Mouse (Mus musculus) forebrain, embryonic 14.5 days (tissue): Measurements from ENCODE around the gene Atp5g3. TPM values are rescaled to one million over a fixed set of nuclear protein-coding genes. Genes with fewer than 3 reads are reported as not detected.
"Not testable (repeated sequence)": the region's sequence is repeated elsewhere in the genome, so short reads cannot be mapped to it uniquely, and the experiment has no call there.

ENCODE experiments used
- ATAC-seq: fragments of 200-750 bp; cut with Nextera tagmentation; 2 replicates; pipeline ENCODE4 v1.8.0; 2017; ENCODE audit warnings: mild to moderate bottlenecking, moderate library complexity
- DNase-seq: peaks from one replicate; pipeline ENCODE4 v3.0.0-alpha.2; 2015; ENCODE audit warnings: low spot score
- H3K27ac ChIP-seq: fragments of 300-500 bp; sonication (generic); 2 replicates; pipeline ENCODE4 v1.5.1; 2014; ENCODE audit warnings: low read depth, mild to moderate bottlenecking, control low read depth, low read length, moderate library complexity
- H3K27me3 ChIP-seq: fragments of 300-500 bp; sonication (generic); replicated peaks from 2 replicates; pipeline ENCODE4 v1.6.1; 2014; ENCODE audit warnings: low read length, control low read depth, mixed read lengths; ENCODE audit not compliant: control insufficient read depth, insufficient read depth
- H3K36me3 ChIP-seq: fragments of 300-500 bp; sonication (generic); 2 replicates; pipeline ENCODE4 v1.6.1; 2014; ENCODE audit warnings: low read length, control low read depth; ENCODE audit not compliant: control insufficient read depth, insufficient read depth
- H3K4me1 ChIP-seq: fragments of 300-500 bp; sonication (generic); 2 replicates; pipeline ENCODE4 v1.6.1; 2014; ENCODE audit warnings: antibody characterized with exemption, low read length, control low read depth; ENCODE audit not compliant: control insufficient read depth, insufficient read depth
- H3K4me2 ChIP-seq: fragments of 300-500 bp; sonication (generic); 2 replicates; pipeline ENCODE4 v1.6.1; 2014; ENCODE audit warnings: mild to moderate bottlenecking, control low read depth, low read length
- H3K4me3 ChIP-seq: fragments of 300-500 bp; sonication (generic); 2 replicates; pipeline ENCODE4 v1.5.1; 2014; ENCODE audit warnings: low read depth, low read length, control low read depth
- H3K9ac ChIP-seq: fragments of 300-500 bp; sonication (generic); 2 replicates; pipeline ENCODE4 v1.6.1; 2014; ENCODE audit warnings: mild to moderate bottlenecking, low read length, control low read depth, moderate library complexity
- H3K9me3 ChIP-seq: fragments of 300-500 bp; sonication (generic); replicated peaks from 2 replicates; pipeline ENCODE4 v1.6.1; 2016; ENCODE audit warnings: low read length, control low read depth, mixed read lengths; ENCODE audit not compliant: control insufficient read depth
- WGBS: fragments of 180-500 bp; shearing (Covaris S2); extraction: QIAGEN DNeasy Blood & Tissue Kit; methylation state at CpG from one replicate; pipeline ENCODE4 v1.1.7; 2014; 5-methylcytosine and 5-hydroxymethylcytosine counted together
- polyA plus RNA-seq: library from polyadenylated mRNA; unstranded; fragments of >200 nt; fragmentation: Nextera tagmentation; extraction: Ambion mirVana; gene quantifications from 2 replicates; pipeline ENCODE4 v1.2.1, GENCODE M21; 2014

Atp5g3 gene
- polyA plus RNA-seq, 1 experiment from 2014 or later = 1,033 TPM

DNA sequence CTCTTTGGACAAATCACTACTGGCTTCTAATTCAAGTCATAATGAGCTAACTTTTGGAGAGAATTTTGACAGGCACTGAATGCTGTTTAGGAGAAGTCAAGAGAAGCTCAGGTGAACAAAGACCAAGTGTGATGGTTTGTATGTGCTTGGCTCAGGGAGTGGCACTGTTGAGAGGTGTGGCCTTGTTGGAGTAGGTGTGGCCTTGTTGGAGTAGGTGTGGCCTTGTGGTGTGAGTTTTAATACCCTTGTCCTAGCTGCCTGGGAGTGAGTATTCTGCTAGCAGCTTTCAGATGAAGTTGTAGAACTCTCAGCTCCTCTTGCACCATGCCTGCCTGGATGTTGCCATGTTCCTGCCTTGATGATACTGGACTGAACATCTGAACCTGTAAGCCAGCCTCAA, 6.4 kb downstream of the Atp5g3 start:
- DNase-seq, ATAC-seq, H3K9me3 ChIP-seq, H3K4me1 ChIP-seq, H3K9ac ChIP-seq, H3K27ac ChIP-seq, H3K4me3 ChIP-seq, H3K4me2 ChIP-seq, H3K27me3 ChIP-seq: not testable (repeated sequence)
- peaks cover 30% of the 10 kb centered on the region for H3K36me3 ChIP-seq

DNA sequence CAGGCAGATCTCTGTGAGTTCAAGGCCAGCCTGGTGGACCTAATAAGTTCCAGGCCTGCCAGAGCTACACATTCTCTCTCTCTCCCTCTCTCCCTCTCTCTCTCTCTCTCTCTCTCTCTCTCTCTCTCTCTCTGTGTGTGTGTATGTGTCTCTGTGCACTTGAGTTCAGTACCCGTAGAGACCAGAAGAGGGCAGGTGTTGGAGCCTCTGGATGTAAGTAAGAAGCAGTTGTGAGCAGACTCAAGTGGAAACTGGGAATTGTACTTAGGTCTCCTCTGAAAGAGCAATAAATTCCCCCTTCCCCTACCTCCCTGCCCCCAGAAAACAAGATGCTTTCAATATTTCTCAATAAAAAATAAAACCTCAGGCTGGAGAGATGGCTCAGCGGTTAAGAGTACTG, 7.6 kb downstream of the Atp5g3 start:
- Histone ChIP-seq H3K27ac (no peak overlapping the region), H3K4me2 (no peak overlapping the region), H3K9ac (no peak overlapping the region), H3K9me3 (no peaks in the 10 kb centered on the region), H3K4me3 (no peak overlapping the region), H3K27me3 (no peaks in the 10 kb centered on the region), H3K4me1 (no peaks in the 10 kb centered on the region), H3K36me3 (peaks cover 23% of the 10 kb centered on the region)
- ATAC-seq (no peak), DNase-seq (no peak)
- 94% methylated on average over 2 of the region's 2 CpGs for WGBS

DNA sequence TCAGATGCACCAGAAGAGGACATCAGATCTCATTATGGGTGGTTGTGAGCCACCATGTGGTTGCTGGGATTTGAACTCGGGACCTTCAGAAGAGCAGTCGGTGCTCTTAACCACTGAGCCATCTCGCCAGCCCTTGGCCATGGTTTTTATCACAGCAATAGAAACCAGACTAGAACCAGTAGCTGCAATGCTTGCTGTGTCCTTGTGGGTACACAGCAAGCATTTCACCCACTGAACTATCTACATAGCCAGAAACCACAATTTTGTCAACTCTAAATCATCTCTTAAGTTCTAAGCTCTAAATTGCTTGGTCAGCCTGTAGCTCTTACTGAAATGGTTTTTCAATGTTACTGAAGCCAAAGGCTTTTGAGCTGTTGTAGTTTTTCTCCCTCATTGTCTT, 8.8 kb downstream of the Atp5g3 start:
- not testable (repeated sequence) for H3K27ac ChIP-seq, H3K4me1 ChIP-seq, H3K27me3 ChIP-seq, H3K4me2 ChIP-seq, H3K9ac ChIP-seq, DNase-seq, H3K4me3 ChIP-seq, ATAC-seq, H3K9me3 ChIP-seq
- peaks cover 11% of the 10 kb centered on the region for H3K36me3 ChIP-seq
- WGBS = 94% methylated on average over 3 of the region's 3 CpGs

GRCm38 (mm10) chr2:73901169-73901568, 10.0 kb downstream of the Atp5g3 start:
- H3K36me3 ChIP-seq = 0 out of 2 replicates have a peak, but pooled peaks cover 2% of the 10 kb centered on the region
- no peak for DNase-seq
- no peaks in the 10 kb centered on the region for H3K27me3 ChIP-seq
- no peaks in the 10 kb centered on the region for H3K9me3 ChIP-seq
- no peak overlapping the region for H3K27ac ChIP-seq
- no peak overlapping the region for H3K4me2 ChIP-seq
- H3K4me1 ChIP-seq = no peaks in the 10 kb centered on the region
- ATAC-seq = no peak
- H3K4me3 ChIP-seq = no peak overlapping the region
- no peak overlapping the region for H3K9ac ChIP-seq

DNA sequence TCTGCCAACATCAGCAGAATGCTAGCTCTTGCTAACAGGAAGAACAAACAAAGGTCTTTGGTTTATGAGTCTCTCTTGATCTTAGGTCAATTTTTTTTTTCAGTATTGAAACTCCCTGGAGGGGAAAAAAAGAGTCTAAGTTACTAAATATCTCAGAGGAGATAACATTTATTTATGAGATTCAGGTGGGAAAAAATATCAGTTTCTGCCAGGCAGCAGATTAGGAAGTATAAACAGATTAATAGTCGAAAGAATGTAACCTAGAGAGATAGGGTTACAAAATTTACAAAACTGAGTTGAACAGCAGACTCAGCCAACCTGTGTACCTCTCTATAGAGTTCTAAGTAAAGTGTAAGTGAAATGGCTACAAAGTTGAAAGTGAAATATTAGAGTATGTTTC, 10.8 kb downstream of the Atp5g3 start:
- no peak for ATAC-seq
- no peaks in the 10 kb centered on the region for H3K27me3 ChIP-seq
- 85% methylated on average over 1 of the region's 1 CpGs for WGBS
- H3K4me1 ChIP-seq = no peaks in the 10 kb centered on the region
- H3K36me3 ChIP-seq = 0 out of 2 replicates have a peak, but pooled peaks cover 2% of the 10 kb centered on the region
- H3K9ac ChIP-seq = no peak overlapping the region
- DNase-seq = no peak
- H3K4me2 ChIP-seq = no peak overlapping the region
- no peaks in the 10 kb centered on the region for H3K9me3 ChIP-seq
- no peak overlapping the region for H3K27ac ChIP-seq
- no peak overlapping the region for H3K4me3 ChIP-seq

DNA sequence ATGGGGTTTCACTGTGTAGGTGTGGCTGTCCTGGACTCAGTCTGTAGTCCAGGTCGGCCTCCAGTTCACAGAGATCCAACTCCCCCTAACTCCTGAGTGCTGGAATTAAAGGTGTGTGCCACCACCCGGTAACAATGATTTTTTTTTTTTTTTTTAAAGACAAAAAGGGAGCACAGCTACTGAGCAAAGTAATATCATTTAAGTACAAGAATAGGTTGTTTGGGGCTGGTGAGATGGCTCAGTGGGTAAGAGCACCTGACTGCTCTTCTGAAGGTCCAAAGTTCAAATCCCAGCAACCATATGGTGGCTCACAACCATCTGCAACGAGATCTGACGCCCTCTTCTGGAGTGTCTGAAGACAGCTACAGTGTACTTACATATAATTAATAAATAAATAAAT, 14.2 kb downstream of the Atp5g3 start:
- H3K27me3 ChIP-seq, H3K4me1 ChIP-seq, H3K27ac ChIP-seq, H3K4me3 ChIP-seq, ATAC-seq, H3K9me3 ChIP-seq, DNase-seq, H3K4me2 ChIP-seq, H3K36me3 ChIP-seq, H3K9ac ChIP-seq: not testable (repeated sequence)
- 84% methylated on average over 4 of the region's 4 CpGs for WGBS

DNA sequence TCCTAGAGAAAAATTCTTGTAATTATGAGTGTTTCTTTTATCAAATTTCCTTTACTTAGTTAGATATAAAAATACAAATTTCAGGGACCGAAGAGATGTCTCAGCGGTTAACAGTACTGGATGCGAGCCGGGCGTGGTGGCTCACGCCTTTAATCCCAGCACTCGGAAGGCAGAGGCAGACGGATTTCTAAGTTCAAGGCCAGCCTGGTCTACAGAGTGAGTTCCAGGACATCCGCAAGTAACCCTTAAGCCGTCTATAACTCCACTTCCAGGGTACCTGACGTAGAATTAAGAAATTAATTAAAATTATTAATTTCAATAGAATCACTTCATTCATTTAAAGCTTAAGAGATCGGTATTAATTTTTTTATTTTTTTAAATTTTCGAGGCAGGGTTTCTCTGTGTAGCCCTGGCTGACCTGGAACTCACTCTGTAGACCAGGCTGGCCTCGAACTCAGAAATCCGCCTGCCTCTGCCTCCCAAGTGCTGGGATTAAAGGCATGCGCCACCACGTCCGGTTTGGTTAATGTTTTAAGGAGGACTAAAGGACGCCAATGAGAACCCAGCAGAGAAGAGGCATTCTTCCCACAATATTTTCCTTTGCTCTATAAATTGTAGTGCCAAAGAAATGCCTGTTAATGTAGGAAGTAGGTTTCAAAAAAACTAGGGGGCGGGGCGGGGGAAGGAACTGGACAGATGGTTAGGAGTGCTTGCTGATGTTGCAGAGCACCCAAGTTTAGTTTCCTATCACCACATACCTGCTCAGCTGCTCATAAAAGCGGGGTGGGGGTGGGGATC, 17.5 kb downstream of the Atp5g3 start:
- Histone ChIP-seq H3K9ac (peak overlapping the region; percentile 69), H3K9me3 (no peaks in the 10 kb centered on the region), H3K4me3 (peak overlapping the region; percentile 73), H3K27ac (peak overlapping the region; percentile 81), H3K36me3 (no peaks in the 10 kb centered on the region), H3K27me3 (no peaks in the 10 kb centered on the region), H3K4me1 (peaks cover 7% of the 10 kb centered on the region), H3K4me2 (peak overlapping the region; percentile 57)
- WGBS = 65% methylated on average over 22 of the region's 22 CpGs
- peak; percentile 30 for DNase-seq
- no peak for ATAC-seq

- Histone ChIP-seq H3K36me3 (no peaks in the 10 kb centered on the region), H3K4me2 (peak within 1 kb of the TSS; percentile 71), H3K9ac (peak within 1 kb of the TSS; percentile 96), H3K27me3 (no peaks in the 10 kb centered on the region), H3K4me3 (peak within 1 kb of the TSS; percentile 73), H3K4me1 (peaks cover 7% of the 10 kb centered on the region), H3K9me3 (no peaks in the 10 kb centered on the region), H3K27ac (peak within 1 kb of the TSS; percentile 84)
- DNase-seq (peak; percentile 100), ATAC-seq (peak; percentile 97)
- WGBS = under 1% methylated on average over 63 of the region's 63 CpGs
Measured at GRCm38 (mm10) chr2:73892464-73893296, 18.4 kb downstream of the Atp5g3 start, which contains the start of gene Atf2. Atf2 (minus strand) TSS chr2:73892639.
